Mouse (Mus musculus): Measurements from ENCODE around the gene Gnb1.

- TF ChIP-seq POLR2A (IDR thresholded peaks at IDR 0.05; ENCODE audit: borderline replicate concordance, insufficient read depth, low read length) (no peak), CTCF (IDR thresholded peaks at IDR 0.05; ENCODE audit: borderline replicate concordance, insufficient read depth, low read depth, low read length) (no peak)
Measured at GRCm38 (mm10) chr4:155501126-155501525, 10.0 kb downstream of the Gnb1 start.

Measured in cerebellum, adult 2 months (tissue).